Mouse (Mus musculus) heart, postnatal 0 days (tissue): ENCODE data around the gene Lpar3.

Experiments used
- CTCF ChIP-seq: IDR thresholded peaks from 2 replicates; pipeline ENCODE4 v1.5.1; 2016; ENCODE audit warnings: antibody characterized with exemption, control low read depth, low read depth
- EP300 ChIP-seq: IDR thresholded peaks from 2 replicates; pipeline ENCODE4 v1.6.1; 2016; ENCODE audit warnings: antibody characterized with exemption, low read depth

- TF ChIP-seq CTCF (no peak), EP300 (no peak)
Measured at GRCm38 (mm10) chr3:146253736-146254320, 33.1 kb downstream of the Lpar3 start.
